Mouse (Mus musculus): ENCODE measurements at regions not wholly inside any gene's neighbourhood (a gene's known extent, or its start where the extent isn't known, plus 50 kb on each side); places are given as distances from the start of the nearest gene placed in this dataset.
A peak's percentile ranks its signal among the peaks of the same experiment; 100 is the strongest.

- no peak for DNase-seq
Observed at GRCm38 (mm10) chr3:99447361-99447760, 207.2 kb downstream of the Tbx15 start.

DNA sequence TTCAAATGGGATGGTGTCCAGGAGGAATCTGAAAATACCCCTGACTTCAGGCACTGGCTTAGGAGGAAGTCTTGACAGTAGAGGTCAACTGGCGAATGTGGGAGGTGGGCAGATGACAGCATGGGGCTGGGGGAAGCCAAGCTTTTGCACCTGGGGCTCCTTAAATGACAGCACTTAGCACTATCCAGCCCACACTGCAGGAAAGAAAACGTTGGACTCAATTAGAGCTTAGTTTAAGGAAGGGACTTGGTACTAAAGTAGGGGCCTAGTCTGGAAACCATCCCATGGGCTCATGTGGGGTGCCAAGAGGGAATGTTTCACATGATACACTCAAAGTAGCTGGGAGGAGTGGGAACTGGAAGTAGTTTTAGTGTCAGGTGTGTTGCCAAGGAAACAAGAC, 207.6 kb downstream of the Tbx15 start:
- no peak for DNase-seq

DNA sequence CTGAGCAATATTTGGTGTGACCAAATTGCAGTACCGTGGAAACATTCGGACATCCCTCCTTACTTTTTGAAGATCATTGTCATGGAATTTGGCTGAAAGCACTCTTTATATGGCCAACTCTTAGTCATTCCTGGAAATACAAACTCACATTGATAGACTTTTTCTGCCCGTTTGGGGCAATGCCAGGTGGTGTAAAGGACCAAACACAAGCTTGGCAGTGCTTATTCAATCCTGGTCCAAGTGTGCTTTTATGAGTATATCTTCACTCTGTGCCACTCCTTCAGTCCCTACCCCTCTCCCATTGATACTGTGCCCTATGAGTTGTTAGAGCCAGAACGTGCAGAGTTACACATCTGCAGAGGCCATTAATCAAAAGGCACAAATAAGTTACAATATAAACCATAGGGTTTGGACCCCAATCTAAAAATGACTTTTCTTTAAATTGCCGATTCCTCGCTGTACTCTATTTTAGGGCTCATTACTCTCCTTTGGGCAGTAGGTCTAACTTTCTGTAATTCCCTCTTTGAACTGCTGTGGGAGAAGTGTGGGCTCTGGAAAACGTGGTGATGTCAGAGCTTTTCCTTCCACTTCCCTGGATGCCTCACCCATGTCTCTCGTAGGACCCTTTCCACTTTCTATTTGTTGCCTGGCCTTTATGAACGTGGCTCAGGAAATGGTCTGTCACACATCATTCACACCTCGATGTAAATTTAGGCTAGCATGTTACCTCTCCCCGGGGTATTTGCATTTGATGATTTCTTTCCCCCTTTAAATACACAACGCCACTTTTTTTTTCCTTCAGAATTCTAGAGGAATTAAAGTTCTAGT, 219.1 kb downstream of the Tbx15 start:
- no peak for DNase-seq

- peak; percentile 27 for DNase-seq
Observed at GRCm38 (mm10) chr3:99499980-99500379, 259.8 kb downstream of the Tbx15 start.

DNA sequence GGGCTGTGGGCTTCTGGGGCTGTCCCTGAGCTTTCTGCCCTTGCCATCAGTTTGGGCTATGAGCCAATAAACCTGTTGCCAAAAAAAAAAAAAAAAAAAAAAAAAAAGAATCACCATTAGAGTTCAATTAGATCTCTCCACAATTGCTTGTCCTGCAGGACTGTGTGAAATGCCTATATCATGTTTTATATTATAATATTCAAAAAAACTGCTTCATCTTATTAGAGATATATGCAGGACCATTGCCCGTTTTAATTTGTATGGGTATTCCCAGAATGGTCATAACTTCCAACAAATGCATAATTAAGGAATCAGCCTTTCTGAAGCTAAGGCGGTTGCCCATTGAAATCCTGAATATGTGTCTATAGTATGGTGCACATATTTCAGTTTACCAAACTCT, 264.6 kb downstream of the Tbx15 start:
- no peak for DNase-seq

DNA sequence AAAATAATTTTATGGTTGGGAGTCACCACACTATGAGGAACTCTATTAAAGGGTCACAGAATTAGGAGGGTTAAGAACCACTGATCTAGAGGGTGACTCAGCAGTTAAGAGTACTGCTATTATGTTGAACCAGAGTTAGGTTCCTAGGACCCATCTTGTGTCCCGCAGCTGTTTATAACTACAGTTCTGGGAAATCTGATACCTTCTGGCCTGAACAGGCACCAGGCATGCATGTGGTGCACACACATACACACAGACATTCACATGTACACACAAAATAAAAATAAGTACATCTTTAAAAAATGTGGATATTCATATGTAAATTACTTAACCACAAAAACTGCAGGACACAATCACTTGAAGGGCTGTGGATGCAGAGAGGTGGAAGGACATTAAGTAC, 272.1 kb downstream of the Tbx15 start:
- no peak for DNase-seq

GRCm38 (mm10) chr3:99512933-99513332, 272.8 kb downstream of the Tbx15 start:
- DNase-seq = no peak

- DNase-seq = no peak
Observed at GRCm38 (mm10) chr3:99515751-99516150, 275.6 kb downstream of the Tbx15 start.

DNA sequence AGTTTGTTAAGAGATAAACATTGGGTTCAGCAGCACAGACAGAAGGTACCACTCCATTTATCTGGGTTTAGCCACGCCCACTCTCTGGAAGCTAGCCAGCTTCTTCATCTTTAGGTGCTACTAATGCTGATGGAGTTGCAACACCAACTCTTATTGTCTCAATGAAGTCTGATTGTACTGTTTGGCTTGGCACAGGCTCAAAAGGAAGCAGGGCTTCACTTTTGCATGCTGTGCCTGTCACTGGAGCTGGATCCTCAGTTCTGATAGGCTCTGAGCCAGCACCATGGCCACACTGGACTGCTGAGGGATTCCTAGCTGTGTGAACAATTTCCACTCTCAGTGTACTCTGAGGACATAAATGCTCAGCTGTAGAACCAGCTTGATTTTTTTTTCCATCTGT, 320.7 kb downstream of the Tbx15 start:
- peak; percentile 2 for DNase-seq

GRCm38 (mm10) chr3:99573335-99573976, 311.8 kb upstream of the Spag17 start:
- DNase-seq = no peak

DNA sequence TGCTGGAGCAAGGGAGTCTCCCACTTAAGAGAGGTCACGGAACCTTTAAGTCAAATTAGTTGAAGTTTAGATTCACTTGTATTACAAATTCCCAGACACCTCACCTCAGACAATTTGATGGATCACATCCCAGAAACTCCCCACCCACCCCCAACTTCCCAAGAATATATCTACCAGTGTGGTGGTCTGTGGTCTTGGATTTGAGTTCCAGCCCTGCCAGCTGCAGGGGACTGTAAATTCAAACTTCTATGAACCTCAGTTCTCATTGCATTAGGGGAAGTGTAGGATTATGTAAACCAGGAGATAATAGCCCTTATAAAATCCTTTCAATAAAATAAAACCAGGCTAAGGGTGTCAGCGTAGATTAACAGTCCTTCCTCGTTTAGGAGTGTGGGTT, 311.2 kb upstream of the Spag17 start:
- no peak for DNase-seq

DNA sequence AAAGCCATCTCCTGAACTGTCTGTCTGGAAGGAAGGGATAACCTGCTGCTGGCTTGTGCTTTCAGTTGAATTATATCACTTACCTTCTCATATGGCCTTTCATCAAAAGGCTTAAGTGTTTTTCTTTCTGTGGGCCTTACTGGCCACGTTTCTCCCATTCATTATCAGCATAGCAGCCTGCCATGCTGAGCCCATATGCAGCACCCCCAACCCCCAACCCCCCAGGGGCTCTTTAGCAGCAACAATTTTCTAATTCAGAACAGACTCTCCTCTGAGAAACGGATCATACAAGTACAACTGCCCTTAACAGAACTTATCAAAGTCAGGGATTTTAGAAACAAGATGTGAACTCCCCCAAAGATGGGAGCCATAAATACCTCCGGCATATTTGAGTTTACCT, 282.5 kb upstream of the Spag17 start:
- no peak for DNase-seq

GRCm38 (mm10) chr3:99632309-99632708, 252.9 kb upstream of the Spag17 start:
- DNase-seq = no peak

DNA sequence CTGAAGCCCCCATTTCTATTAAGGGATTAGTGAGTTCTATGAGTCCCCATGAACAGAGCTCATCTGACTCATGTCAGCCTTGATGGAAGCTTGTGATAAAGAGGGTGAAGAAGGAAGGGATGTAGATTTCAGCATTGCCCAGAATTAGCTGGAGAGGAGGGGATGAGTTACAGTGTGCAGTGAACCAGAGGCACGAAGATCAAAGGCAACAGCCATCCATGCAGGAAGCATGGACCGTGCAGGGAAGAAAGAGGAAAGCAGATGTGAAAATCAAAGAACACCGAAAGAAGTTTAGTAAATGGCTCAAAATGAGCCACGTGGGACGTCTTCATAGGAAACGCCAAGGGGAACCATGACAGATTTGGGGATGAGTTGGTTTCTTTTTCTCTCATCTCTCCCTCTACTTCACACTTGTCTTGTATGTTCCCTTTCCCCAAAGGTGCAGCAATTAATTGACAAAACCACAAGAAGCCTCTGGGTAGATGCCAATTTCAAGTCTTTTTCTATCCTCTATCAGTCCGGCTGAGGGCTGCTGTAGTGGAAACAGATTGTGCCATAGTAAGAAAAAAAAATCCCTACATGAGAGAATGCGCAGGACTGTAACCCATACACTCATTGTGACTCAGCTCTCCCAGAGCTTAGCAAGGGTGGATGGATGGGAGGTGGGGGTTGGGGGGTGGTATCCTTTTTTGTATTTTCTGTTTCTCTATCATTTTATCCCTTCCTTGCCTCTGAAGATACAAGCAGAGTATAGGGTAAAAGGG, 243.7 kb upstream of the Spag17 start:
- no peak for DNase-seq

DNA sequence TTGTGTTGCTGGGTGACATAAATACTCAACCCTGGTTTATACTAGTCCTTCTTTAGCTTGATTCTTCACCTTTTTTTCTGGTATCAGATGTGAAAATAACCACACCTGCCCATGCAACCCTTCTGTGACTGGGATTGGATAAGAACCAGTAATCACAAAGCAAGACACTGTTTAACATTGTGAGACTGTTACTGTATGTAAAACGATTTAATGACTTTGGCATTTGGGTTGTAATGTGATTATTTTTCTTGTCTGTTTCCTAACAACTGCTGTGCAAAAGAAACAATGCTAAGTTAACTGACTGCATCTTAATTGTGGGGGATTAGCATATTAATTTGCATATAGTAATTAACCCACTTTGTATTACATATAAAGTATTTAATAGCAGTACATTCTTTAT, 240.3 kb upstream of the Spag17 start:
- no peak for DNase-seq

DNA sequence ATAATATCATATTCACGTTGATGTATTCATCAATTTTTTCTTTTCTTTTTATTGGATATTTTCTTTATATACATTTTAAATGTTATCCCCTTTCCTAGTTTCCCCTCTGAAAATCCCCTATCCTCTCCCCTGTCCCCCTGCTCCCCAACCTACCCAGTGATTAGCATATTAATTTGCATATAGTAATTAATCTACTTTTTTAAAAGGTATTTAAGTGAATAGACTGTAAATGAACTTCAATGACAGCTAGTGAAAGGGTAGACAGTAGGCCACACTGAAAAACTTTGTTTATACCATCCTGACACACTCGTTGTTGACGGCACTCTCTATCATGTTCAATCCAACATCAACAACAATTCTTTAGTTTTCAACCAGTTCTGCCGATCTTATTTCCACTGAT, 239.9 kb upstream of the Spag17 start:
- DNase-seq = no peak

- no peak for DNase-seq
Observed at GRCm38 (mm10) chr3:99657617-99658016, 227.6 kb upstream of the Spag17 start.

GRCm38 (mm10) chr3:99663783-99664182, 221.4 kb upstream of the Spag17 start:
- peak; percentile 4 for DNase-seq

GRCm38 (mm10) chr3:99665363-99665762, 219.8 kb upstream of the Spag17 start:
- DNase-seq = no peak

DNA sequence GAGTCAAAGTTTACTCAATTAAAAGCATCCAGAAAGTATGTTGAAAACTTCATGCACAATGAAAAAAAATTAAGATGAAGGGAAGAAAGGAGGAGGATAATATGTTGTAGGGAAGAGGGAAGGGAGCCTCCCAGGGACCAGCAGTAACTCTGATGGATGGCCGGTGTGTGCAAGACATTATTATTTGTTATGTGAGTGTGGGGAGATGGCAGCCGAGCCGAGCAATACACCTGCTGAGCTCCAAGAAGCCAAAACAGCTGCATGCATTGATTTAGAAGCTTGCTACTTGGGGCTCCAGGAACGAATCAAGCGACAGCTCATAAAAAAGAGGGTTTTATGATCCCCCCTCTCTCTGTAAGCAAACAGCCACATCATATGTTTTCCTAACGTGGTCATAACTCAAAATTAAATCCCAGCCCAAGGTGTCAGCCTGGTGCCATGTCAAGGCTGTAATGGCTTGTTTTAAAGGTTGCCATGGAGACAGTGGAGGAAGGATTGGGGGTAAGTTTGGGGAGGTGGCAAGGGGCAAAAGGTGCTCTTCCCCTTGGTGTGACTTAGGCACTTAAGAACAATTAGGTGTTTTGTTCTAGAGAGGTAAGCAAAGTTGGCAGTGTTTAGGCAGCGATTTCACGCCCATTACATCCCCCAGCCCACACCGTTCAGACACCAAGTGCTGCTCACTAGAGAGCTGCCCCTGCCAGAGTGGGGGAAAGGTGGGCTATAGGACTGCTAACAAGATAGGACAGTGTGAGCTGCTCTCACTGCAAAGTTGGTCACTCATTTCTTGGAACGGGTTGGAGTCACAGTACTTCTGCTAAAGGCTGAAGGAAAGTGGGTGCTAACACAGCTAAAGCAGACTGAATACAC, 219.1 kb upstream of the Spag17 start:
- DNase-seq = no peak

DNA sequence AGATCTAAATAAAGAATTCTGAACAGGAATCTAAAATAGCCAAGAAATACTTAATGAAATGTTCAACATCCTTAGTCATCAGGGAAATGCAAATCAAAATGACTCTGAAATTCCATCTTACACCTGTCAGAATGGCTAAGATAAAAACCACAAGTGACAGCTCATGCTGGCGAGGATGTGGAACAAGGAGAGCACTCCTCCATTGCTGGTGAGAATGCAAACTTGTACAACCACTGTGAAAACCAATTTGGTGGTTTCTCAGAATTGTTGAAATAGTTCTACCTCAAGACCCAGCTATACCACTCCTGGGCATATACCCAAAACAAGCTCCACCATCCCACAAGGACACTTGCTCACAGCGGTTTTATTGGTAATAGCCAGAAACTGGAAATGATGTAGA, 211.1 kb upstream of the Spag17 start:
- DNase-seq = no peak

DNA sequence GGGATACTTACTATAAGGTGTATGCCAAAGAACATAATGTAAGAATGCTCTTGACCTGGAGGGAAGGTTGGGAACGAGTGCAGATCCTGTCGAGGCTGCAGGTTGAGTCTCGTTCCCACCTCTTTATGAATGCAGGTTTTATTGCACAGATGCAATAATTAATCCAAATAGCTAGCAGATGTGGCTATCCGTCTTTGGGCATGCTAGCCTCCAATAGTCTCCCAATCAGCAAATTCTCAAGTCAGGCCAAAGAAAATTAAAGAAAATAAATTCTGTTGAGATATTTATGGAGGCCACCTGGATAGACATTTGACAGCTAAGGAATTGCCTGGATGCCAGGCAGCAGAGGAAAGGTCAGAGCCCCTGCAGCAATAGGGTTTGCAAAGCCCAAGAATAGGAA, 175.7 kb upstream of the Spag17 start:
- no peak for DNase-seq

- no peak for DNase-seq
Observed at GRCm38 (mm10) chr3:99716381-99716780, 168.8 kb upstream of the Spag17 start.

Data from kidney, postnatal 14 days (tissue).